Mouse (Mus musculus) forebrain, embryonic 16.5 days (tissue): ENCODE data around the gene Cxcl17. TPM values are rescaled to one million over a fixed set of nuclear protein-coding genes. Genes with fewer than 3 reads are reported as not detected.

ENCODE experiments used
- ATAC-seq: fragments of 200-750 bp; cut with Nextera tagmentation; 2 replicates; pipeline ENCODE4 v1.8.0; 2017; ENCODE audit warnings: mild to moderate bottlenecking, moderate library complexity
- H3K27ac ChIP-seq: fragments of 300-500 bp; sonication (generic); 2 replicates; pipeline ENCODE4 v1.5.1; 2014; ENCODE audit warnings: low read length, control low read depth
- H3K27me3 ChIP-seq: fragments of 300-500 bp; sonication (generic); replicated peaks from 2 replicates; pipeline ENCODE4 v1.6.1; 2014; ENCODE audit warnings: low read length; ENCODE audit not compliant: control insufficient read depth, insufficient read depth
- H3K36me3 ChIP-seq: fragments of 300-500 bp; sonication (generic); 2 replicates; pipeline ENCODE4 v1.6.1; 2014; ENCODE audit not compliant: control insufficient read depth, insufficient read depth
- H3K4me1 ChIP-seq: fragments of 300-500 bp; sonication (generic); replicated peaks from 2 replicates; pipeline ENCODE4 v1.6.1; 2014; ENCODE audit warnings: low read length; ENCODE audit not compliant: control insufficient read depth, insufficient read depth
- H3K4me2 ChIP-seq: fragments of 300-500 bp; sonication (generic); 2 replicates; pipeline ENCODE4 v1.6.1; 2014; ENCODE audit warnings: mild to moderate bottlenecking, low read length, control low read depth
- H3K4me3 ChIP-seq: fragments of 300-500 bp; sonication (generic); replicated peaks from 2 replicates; pipeline ENCODE4 v1.5.1; 2014; ENCODE audit warnings: mild to moderate bottlenecking, low read length, control low read depth
- H3K9ac ChIP-seq: fragments of 300-500 bp; sonication (generic); replicated peaks from 2 replicates; pipeline ENCODE4 v1.6.1; 2014; ENCODE audit warnings: low read depth, low read length, control low read depth
- H3K9me3 ChIP-seq: fragments of 300-500 bp; sonication (generic); 2 replicates; pipeline ENCODE4 v1.6.1; 2016; ENCODE audit warnings: low read length; ENCODE audit not compliant: control insufficient read depth
- WGBS: fragments of 180-500 bp; shearing (Covaris S2); extraction: QIAGEN DNeasy Blood & Tissue Kit; methylation state at CpG from one replicate; pipeline ENCODE4 v1.1.7; 2014; 5-methylcytosine and 5-hydroxymethylcytosine counted together
- polyA plus RNA-seq: library from polyadenylated mRNA; unstranded; fragments of >200 nt; fragmentation: Nextera tagmentation; extraction: Ambion mirVana; gene quantifications from 2 replicates; pipeline ENCODE4 v1.2.1, GENCODE M21; 2015

Cxcl17 gene
- polyA plus RNA-seq, 1 experiment from 2014 or later, result 0.96 TPM

- Histone ChIP-seq H3K4me3 (no peak overlapping the region), H3K27me3 (no peaks in the 10 kb centered on the region), H3K9me3 (no peaks in the 10 kb centered on the region), H3K4me2 (no peak overlapping the region), H3K9ac (no peak overlapping the region), H3K4me1 (peaks cover 6% of the 10 kb centered on the region; the same call in 1 of the 2 replicates), H3K36me3 (no peaks in the 10 kb centered on the region), H3K27ac (no peak overlapping the region)
- ATAC-seq, result no peak
- WGBS, result 88% methylated on average over 2 of the region's 2 CpGs
Measured at GRCm38 (mm10) chr7:25436704-25437103, 24.0 kb upstream of the Cxcl17 start.

DNA sequence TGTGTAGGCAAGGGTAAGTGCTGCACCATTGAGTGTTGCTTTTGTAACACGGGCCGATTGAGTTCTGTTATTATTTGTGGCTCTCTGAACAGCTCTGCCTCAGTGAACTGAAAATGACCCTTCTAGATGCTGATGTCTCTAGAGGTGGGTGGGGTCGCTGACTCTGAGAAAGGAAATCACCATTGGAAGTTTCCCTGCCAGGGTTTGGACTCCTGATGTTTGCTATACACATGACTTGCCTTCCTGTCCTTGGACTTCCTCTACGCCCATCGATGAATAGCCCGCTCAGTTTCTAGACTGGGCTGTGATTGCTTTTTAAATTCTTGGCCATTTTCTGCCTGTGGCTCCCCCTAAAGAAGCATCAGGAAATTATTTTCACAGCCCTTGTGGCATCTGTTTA is 23.5 kb upstream of the Cxcl17 start:
- H3K27me3 ChIP-seq, result no peaks in the 10 kb centered on the region
- peaks cover 6% of the 10 kb centered on the region; the same call in 1 of the 2 replicates for H3K4me1 ChIP-seq
- no peak overlapping the region for H3K4me3 ChIP-seq
- 81% methylated on average over 6 of the region's 6 CpGs for WGBS
- no peak overlapping the region for H3K4me2 ChIP-seq
- H3K36me3 ChIP-seq, result no peaks in the 10 kb centered on the region
- no peak for ATAC-seq
- H3K9ac ChIP-seq, result no peak overlapping the region
- H3K9me3 ChIP-seq, result no peaks in the 10 kb centered on the region
- no peak overlapping the region for H3K27ac ChIP-seq

DNA sequence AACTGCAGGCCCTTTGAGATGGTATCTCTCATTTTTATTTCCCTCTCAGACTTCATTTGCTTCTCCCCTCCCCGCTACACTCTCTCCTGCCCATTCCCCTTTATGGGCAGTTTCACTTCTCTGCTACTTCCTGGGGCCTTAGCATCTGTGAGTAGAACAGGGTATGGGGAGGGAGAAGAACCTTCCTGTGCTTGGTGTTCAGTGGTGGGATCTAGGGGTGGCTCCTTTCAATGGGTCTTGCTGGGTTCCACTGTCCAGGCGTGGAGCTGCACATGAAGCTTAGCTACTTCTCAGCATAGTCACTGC is 22.8 kb upstream of the Cxcl17 start:
- no peaks in the 10 kb centered on the region for H3K27me3 ChIP-seq
- H3K4me3 ChIP-seq, result no peak overlapping the region
- no peak overlapping the region for H3K9ac ChIP-seq
- H3K36me3 ChIP-seq, result no peaks in the 10 kb centered on the region
- H3K4me2 ChIP-seq, result no peak overlapping the region
- no peaks in the 10 kb centered on the region for H3K9me3 ChIP-seq
- H3K4me1 ChIP-seq, result peaks cover 6% of the 10 kb centered on the region; the same call in 1 of the 2 replicates
- H3K27ac ChIP-seq, result no peak overlapping the region
- ATAC-seq, result no peak
- WGBS, result 89% methylated on average over 2 of the region's 2 CpGs

- H3K4me3 ChIP-seq, result no peak overlapping the region
- no peaks in the 10 kb centered on the region for H3K27me3 ChIP-seq
- no peak for ATAC-seq
- H3K4me1 ChIP-seq, result peaks cover 6% of the 10 kb centered on the region; the same call in 1 of the 2 replicates
- H3K9ac ChIP-seq, result no peak overlapping the region
- H3K27ac ChIP-seq, result no peak overlapping the region
- no peaks in the 10 kb centered on the region for H3K36me3 ChIP-seq
- 92% methylated on average over 10 of the region's 10 CpGs for WGBS
- H3K4me2 ChIP-seq, result no peak overlapping the region
- H3K9me3 ChIP-seq, result no peaks in the 10 kb centered on the region
Measured at GRCm38 (mm10) chr7:25434654-25435545, 22.2 kb upstream of the Cxcl17 start.

DNA sequence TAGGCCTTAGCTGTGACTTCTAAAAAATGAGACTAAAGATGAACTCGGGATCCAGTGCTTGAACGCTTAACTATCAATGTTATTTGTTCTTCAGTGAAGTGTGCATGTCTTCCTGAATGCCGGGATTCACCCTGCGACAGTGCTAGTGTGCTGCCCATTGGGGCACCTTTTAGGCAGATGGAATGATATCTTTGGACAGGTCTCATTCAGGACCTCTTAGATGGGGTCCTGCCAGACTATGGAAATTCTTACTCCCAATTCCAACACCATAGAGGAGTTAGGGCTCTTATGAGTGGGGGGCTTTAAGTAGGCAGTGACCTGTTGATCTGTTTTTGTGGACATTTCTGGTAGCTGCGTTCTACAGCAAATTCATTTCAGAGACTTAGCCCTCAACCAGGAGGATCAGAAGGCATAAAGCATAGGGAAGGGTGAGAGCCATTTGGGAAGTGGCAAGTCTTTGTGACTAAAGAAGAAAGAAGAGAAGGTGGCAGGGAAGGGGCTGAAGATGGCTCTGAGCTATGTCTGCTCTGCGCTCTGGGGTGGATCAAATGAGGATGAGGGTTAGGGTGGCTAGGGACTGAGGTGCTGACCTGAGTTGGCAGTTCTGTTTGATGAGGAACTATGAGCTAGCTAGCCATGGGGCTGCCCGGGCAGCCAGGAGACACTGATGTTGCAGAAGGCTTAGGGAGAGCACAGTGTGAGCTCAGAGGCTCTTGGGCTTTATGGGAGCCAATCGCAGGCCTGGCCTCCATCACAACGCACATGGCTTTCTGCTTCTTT is 21.3 kb upstream of the Cxcl17 start:
- Histone ChIP-seq H3K9ac (no peak overlapping the region), H3K4me1 (peaks cover 6% of the 10 kb centered on the region; the same call in 1 of the 2 replicates), H3K27ac (no peak overlapping the region), H3K27me3 (no peaks in the 10 kb centered on the region), H3K9me3 (no peaks in the 10 kb centered on the region), H3K4me3 (no peak overlapping the region), H3K4me2 (no peak overlapping the region), H3K36me3 (no peaks in the 10 kb centered on the region)
- WGBS, result 87% methylated on average over 9 of the region's 9 CpGs
- no peak for ATAC-seq

DNA sequence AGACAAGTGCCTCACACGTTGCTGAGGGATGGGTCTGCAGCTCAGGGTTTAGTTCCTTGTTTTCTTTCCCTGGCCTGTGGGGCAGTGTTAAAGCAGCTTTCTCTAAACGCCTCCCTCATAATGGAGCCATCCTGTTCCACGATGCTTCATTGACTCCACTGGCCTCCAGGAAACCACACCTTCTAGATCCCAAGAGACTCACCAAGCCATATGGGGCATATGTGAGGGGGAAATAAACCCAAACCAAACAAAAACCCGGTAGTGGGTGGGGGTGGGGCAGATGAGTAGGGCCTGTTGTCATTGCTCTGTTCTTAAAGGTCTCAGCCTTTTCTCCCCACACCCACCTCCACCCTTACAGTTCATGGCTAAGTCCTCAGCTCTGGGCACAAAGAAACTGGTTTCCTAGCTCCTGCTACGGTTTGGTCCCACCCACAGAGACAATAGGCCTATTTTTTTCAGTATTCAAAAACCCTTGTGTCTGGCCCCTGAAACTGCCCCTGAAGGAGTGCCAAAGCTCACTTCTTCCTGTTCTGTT is 20.4 kb upstream of the Cxcl17 start:
- no peak for ATAC-seq
- H3K4me2 ChIP-seq, result no peak overlapping the region
- H3K27ac ChIP-seq, result no peak overlapping the region
- no peak overlapping the region for H3K4me3 ChIP-seq
- 7% methylated on average over 5 of the region's 5 CpGs for WGBS
- no peaks in the 10 kb centered on the region for H3K36me3 ChIP-seq
- no peak overlapping the region for H3K9ac ChIP-seq
- no peaks in the 10 kb centered on the region for H3K27me3 ChIP-seq
- no peaks in the 10 kb centered on the region for H3K9me3 ChIP-seq
- peaks cover 6% of the 10 kb centered on the region; the same call in 1 of the 2 replicates for H3K4me1 ChIP-seq

DNA sequence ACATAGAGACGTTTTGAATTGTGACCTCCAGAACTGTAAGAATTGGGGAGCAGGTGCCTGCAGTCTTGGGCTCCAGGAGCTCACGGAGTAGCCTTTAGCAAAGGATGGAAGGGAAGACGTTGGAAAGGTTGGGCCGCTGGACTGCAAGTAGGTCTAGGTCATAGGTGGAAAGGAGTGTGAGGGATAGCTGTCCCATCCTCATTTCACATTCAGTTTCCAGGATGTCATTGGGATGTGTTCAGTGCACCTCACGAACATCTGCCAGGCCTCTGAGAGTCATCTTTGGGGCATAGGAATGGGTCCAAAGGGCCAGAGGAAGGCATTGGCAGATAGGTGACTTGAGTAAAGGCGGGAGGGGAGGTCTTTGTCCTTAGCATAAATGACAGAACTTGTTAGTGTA is 19.7 kb upstream of the Cxcl17 start:
- Histone ChIP-seq H3K36me3 (no peaks in the 10 kb centered on the region), H3K27me3 (no peaks in the 10 kb centered on the region), H3K4me3 (no peak overlapping the region), H3K9me3 (no peaks in the 10 kb centered on the region), H3K9ac (no peak overlapping the region), H3K4me1 (peaks cover 6% of the 10 kb centered on the region; the same call in 1 of the 2 replicates), H3K4me2 (no peak overlapping the region), H3K27ac (no peak overlapping the region)
- 89% methylated on average over 6 of the region's 6 CpGs for WGBS
- ATAC-seq, result no peak

DNA sequence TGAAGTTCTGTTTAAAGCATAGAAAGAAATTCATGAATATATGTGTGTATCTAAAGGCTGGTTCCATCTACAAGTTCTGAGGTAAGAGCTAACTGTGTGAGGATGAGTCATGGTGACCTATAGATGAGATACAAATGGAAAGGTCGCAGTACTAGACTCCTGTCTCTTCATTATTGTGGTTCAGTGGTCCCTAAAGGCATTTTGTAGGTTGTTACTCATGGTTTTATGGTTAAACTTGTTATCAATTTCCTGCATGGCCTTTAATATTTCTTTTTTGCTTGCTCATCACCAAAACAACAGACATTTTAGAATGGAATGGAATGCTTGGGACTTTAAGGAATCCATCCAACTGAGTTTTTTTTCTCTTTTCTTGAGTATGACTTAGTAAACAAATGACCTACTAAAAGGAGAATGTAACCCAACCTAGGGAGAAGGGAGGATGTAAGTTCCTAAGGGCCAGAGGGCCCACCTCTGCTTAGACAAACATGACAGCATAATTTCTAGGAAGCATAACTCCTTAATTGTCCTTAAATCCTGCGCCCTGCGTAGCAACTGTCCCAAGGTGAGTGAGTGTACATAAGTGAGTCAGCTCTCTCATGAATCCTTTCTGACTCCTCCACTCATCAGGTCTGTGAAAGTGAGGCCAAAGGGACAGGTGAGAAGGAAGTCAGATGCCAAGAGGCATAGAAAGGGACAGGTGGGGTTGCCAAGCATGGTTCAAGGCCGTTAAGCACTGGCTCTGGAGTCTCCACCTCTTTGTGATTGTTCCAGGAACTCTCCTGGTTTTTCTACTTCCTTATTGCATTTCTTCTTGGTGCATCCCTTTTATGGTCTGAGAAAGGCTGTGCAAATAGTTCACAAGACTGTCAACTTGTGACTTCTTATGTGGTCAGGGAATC is 17.4 kb upstream of the Cxcl17 start:
- H3K27ac ChIP-seq, result no peak overlapping the region
- H3K9ac ChIP-seq, result no peak overlapping the region
- no peak overlapping the region for H3K4me2 ChIP-seq
- H3K27me3 ChIP-seq, result no peaks in the 10 kb centered on the region
- H3K4me3 ChIP-seq, result no peak overlapping the region
- H3K9me3 ChIP-seq, result no peaks in the 10 kb centered on the region
- no peak for ATAC-seq
- no peaks in the 10 kb centered on the region for H3K36me3 ChIP-seq
- peaks cover 6% of the 10 kb centered on the region; the same call in 1 of the 2 replicates for H3K4me1 ChIP-seq
- 85% methylated on average over 4 of the region's 4 CpGs for WGBS
